7 mouse cellular contexts compared by ENCODE assay signal in the genomic region with DNA sequence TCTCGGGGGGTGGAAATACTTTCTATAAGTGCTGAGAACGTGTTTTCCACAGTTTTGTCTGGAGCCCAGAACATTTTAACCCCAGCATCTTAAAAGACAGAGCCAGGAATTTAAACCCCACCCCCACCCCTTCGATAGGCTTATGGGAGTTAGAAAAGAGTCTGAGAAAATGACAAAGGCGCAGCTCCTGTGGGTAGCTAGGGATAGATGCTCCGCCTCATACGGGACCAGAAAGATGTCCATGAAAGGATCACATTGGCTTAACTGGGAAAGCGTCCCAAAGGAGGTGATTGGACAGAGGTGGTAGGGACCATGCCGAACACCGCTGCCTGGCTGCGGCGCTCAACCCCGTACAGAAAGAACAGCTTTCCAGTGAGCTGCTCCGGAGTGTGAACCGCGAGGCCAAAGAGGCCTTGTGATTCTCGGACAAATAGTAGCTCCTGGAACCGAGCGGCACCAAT. TPM values are rescaled to one million over a fixed set of nuclear protein-coding genes. Genes with fewer than 3 reads are reported as not detected.
A peak's percentile ranks its signal among the peaks of the same experiment; 100 is the strongest.
DNase-seq lines count a peak whose midpoint lies in the region; ATAC-seq lines count a peak whose summit lies in the region.

No protein-coding gene starts in this region.

- WGBS in heart, embryonic 14.5 days, result under 1% methylated on average over 18 of the region's 18 CpGs
- 2% methylated on average over 18 of the region's 18 CpGs for WGBS in stomach, embryonic 16.5 days

- no peaks in the 10 kb centered on the region for H3K9me3 ChIP-seq in heart, embryonic 14.5 days (ENCODE audit: control insufficient read depth, low read length)
- H3K9me3 ChIP-seq in stomach, embryonic 16.5 days (replicated peaks; ENCODE audit: control insufficient read depth, low read length), result no peaks in the 10 kb centered on the region

- peaks cover 0 to 6% of the 10 kb centered on the region in 2 experiments; a peak in 1 of 4 replicates for H3K4me1 ChIP-seq in heart, embryonic 14.5 days (ENCODE audit: control insufficient read depth in 2 of 2, insufficient read depth in 2 of 2, low read length in 2 of 2)
- peaks cover 6% of the 10 kb centered on the region for H3K4me1 ChIP-seq in stomach, embryonic 16.5 days (ENCODE audit: control insufficient read depth, insufficient read depth, low read length)

- no peaks in the 10 kb centered on the region for H3K36me3 ChIP-seq in heart, embryonic 14.5 days (ENCODE audit: control insufficient read depth, insufficient read depth, low read length)
- H3K36me3 ChIP-seq in stomach, embryonic 16.5 days (ENCODE audit: control insufficient read depth, insufficient read depth, low read length), result no peaks in the 10 kb centered on the region

- peak; percentile 46 for ATAC-seq in heart, embryonic 14.5 days (ENCODE audit: insufficient number of reproducible peaks, insufficient read depth, low FRiP score, low read depth)
- peak; percentile 31 for ATAC-seq in megakaryocyte, adult 5-6 weeks (ENCODE audit: poor library complexity, severe bottlenecking)
- ATAC-seq in stomach, embryonic 16.5 days (ENCODE audit: insufficient read depth, low FRiP score), result peak; percentile 73

- DNase-seq in CD4-positive, CD25-positive, alpha-beta regulatory T cell, adult 2 months (ENCODE audit: low read depth, low spot score), result peak; percentile 55
- DNase-seq in ES-CJ7 (ENCODE audit: low read depth, low spot score), result peak; percentile 60
- peak; percentile 69 for DNase-seq in embryo, embryonic 10.5 days (ENCODE audit: low spot score)
- peak; percentile 46 for DNase-seq in kidney, postnatal 10 days

- peak overlapping the region in 1 of 2 experiments; percentile 16; a peak in 1 of 4 replicates for H3K27ac ChIP-seq in heart, embryonic 14.5 days (replicated peaks in 1 of 2; ENCODE audit: control insufficient read depth in 1 of 2, insufficient read depth in 1 of 2, low read depth in 2 of 2, low read length in 2 of 2)
- peak overlapping the region; percentile 46 for H3K27ac ChIP-seq in stomach, embryonic 16.5 days (ENCODE audit: low read length)

- no peaks in the 10 kb centered on the region for H3K27me3 ChIP-seq in heart, embryonic 14.5 days (ENCODE audit: control insufficient read depth, insufficient read depth, low read length)
- H3K27me3 ChIP-seq in stomach, embryonic 16.5 days (ENCODE audit: control insufficient read depth, insufficient read depth, low read length), result no peaks in the 10 kb centered on the region

- peak overlapping the region; percentile 70 for H3K9ac ChIP-seq in heart, embryonic 14.5 days (ENCODE audit: low read length)
- peak overlapping the region; percentile 73 for H3K9ac ChIP-seq in stomach, embryonic 16.5 days (ENCODE audit: low read length)

- H3K4me2 ChIP-seq in heart, embryonic 14.5 days (ENCODE audit: low read length), result peak overlapping the region; percentile 98
- H3K4me2 ChIP-seq in stomach, embryonic 16.5 days (ENCODE audit: low read depth, low read length), result peak overlapping the region; percentile 100

- H3K4me3 ChIP-seq in heart, embryonic 14.5 days (ENCODE audit: control insufficient read depth in 1 of 2, insufficient read depth in 1 of 2, low read depth in 1 of 2, low read length in 2 of 2), result peak overlapping the region; percentile 53 to 63
- peak overlapping the region; percentile 61 for H3K4me3 ChIP-seq in stomach, embryonic 16.5 days (replicated peaks; ENCODE audit: low read length)

RNA-seq across cellular contexts. Expression of a gene that starts 50.6 kb away (rescaled TPM):
- 6.5 and 7.1 TPM in 2 replicates for polyA plus RNA-seq in heart, embryonic 14.5 days (2014; fragmentation: Nextera tagmentation; extraction: Ambion mirVana)
- 86.5 and 89.6 TPM in 2 replicates for total RNA-seq in megakaryocyte, adult 5-6 weeks (2015)
- 80.4 and 101 TPM in 2 replicates for total RNA-seq in megakaryocyte, adult 5-6 weeks (2017)
- polyA plus RNA-seq in stomach, embryonic 16.5 days (2015; fragmentation: Nextera tagmentation; extraction: Ambion mirVana), result 5.6 and 6.6 TPM in 2 replicates
